Mouse (Mus musculus): ENCODE measurements around the gene Tmem44. TPM values are rescaled to one million over a fixed set of nuclear protein-coding genes. Genes with fewer than 3 reads are reported as not detected.

Tmem44 gene
- polyA plus RNA-seq, 1 experiment: 4.3 TPM

- TF ChIP-seq GATA1 (IDR thresholded peaks at IDR 0.05; ENCODE audit: low read length): no peak
Observed at GRCm38 (mm10) chr16:30499126-30499857, 51.4 kb downstream of the Tmem44 start.

GRCm38 (mm10) chr16:30497307-30497706 is 53.3 kb downstream of the Tmem44 start:
- no peak for TF ChIP-seq GATA1 (IDR thresholded peaks at IDR 0.05; ENCODE audit: low read length)

GRCm38 (mm10) chr16:30494883-30495282 is 55.8 kb downstream of the Tmem44 start:
- no peak for TF ChIP-seq GATA1 (IDR thresholded peaks at IDR 0.05; ENCODE audit: low read length)

GRCm38 (mm10) chr16:30491742-30492141 is 58.9 kb downstream of the Tmem44 start:
- TF ChIP-seq GATA1 (IDR thresholded peaks at IDR 0.05; ENCODE audit: low read length): no peak

GRCm38 (mm10) chr16:30490791-30491190 is 59.9 kb downstream of the Tmem44 start:
- TF ChIP-seq GATA1 (IDR thresholded peaks at IDR 0.05; ENCODE audit: low read length): no peak

GRCm38 (mm10) chr16:30490316-30490715 is 60.3 kb downstream of the Tmem44 start:
- no peak for TF ChIP-seq GATA1 (IDR thresholded peaks at IDR 0.05; ENCODE audit: low read length)

- no peak for TF ChIP-seq GATA1 (IDR thresholded peaks at IDR 0.05; ENCODE audit: low read length)
Observed at GRCm38 (mm10) chr16:30489662-30490061, 61.0 kb downstream of the Tmem44 start.

- TF ChIP-seq GATA1 (IDR thresholded peaks at IDR 0.05; ENCODE audit: low read length): no peak
Observed at GRCm38 (mm10) chr16:30486498-30486897, 64.1 kb downstream of the Tmem44 start.

- no peak for TF ChIP-seq GATA1 (IDR thresholded peaks at IDR 0.05; ENCODE audit: low read length)
Observed at GRCm38 (mm10) chr16:30477791-30478190, 72.9 kb downstream of the Tmem44 start.

GRCm38 (mm10) chr16:30477006-30477405 is 73.6 kb downstream of the Tmem44 start:
- no peak for TF ChIP-seq GATA1 (IDR thresholded peaks at IDR 0.05; ENCODE audit: low read length)

GRCm38 (mm10) chr16:30475633-30476461 is 74.8 kb downstream of the Tmem44 start:
- TF ChIP-seq GATA1 (IDR thresholded peaks at IDR 0.05; ENCODE audit: low read length): no peak

GRCm38 (mm10) chr16:30472447-30472846 is 78.2 kb downstream of the Tmem44 start:
- no peak for TF ChIP-seq GATA1 (IDR thresholded peaks at IDR 0.05; ENCODE audit: low read length)

- no peak for TF ChIP-seq GATA1 (IDR thresholded peaks at IDR 0.05; ENCODE audit: low read length)
Observed at GRCm38 (mm10) chr16:30471912-30472311, 78.7 kb downstream of the Tmem44 start.

GRCm38 (mm10) chr16:30468944-30469343 is 81.7 kb downstream of the Tmem44 start:
- TF ChIP-seq GATA1 (IDR thresholded peaks at IDR 0.05; ENCODE audit: low read length): no peak

GRCm38 (mm10) chr16:30465680-30466298 is 84.9 kb downstream of the Tmem44 start:
- no peak for TF ChIP-seq GATA1 (IDR thresholded peaks at IDR 0.05; ENCODE audit: low read length)

Other genes starting within 250 kb of the Tmem44 start
- 112 and 124 TPM in 2 replicates for gene Gp5, start 240.1 kb downstream of the Tmem44 start, polyA plus RNA-seq (2012)
- 142 and 176 TPM in 2 replicates for gene Atp13a3, start 144.9 kb downstream of the Tmem44 start, polyA plus RNA-seq (2012)
- 9.7 and 13.0 TPM in 2 replicates for gene Lsg1, start 36.8 kb upstream of the Tmem44 start, polyA plus RNA-seq (2012)
- gene Fam43a, start 48.9 kb upstream of the Tmem44 start, polyA plus RNA-seq (2012): not detected in 2 replicates

Data from G1E-ER4 (cell line).